Mouse (Mus musculus): ENCODE measurements around the gene Sgsm1. TPM values are rescaled to one million over a fixed set of nuclear protein-coding genes. Genes with fewer than 3 reads are reported as not detected.
"Not testable (repeated sequence)": the region's sequence is repeated elsewhere in the genome, so short reads cannot be mapped to it uniquely, and the experiment has no call there.

Gene Sgsm1
- polyA plus RNA-seq, 1 experiment, result not detected

GRCm38 (mm10) chr5:113348597-113348996 lies 38.0 kb upstream of the Sgsm1 start:
- TF ChIP-seq CTCF (IDR thresholded peaks at IDR 0.05; ENCODE audit: control insufficient read depth, insufficient read depth, low read length) (no peak), POLR2A (IDR thresholded peaks at IDR 0.05; ENCODE audit: borderline replicate concordance, control insufficient read depth, low read depth, low read length) (no peak)
- Histone ChIP-seq H3K4me1 (ENCODE audit: control insufficient read depth, insufficient read depth, low read length) (no peaks in the 10 kb centered on the region), H3K27ac (ENCODE audit: control insufficient read depth, insufficient read depth, low read depth, low read length, poor library complexity) (no peak overlapping the region), H3K4me3 (replicated peaks; ENCODE audit: control insufficient read depth, low read depth, low read length) (no peak overlapping the region)
- WGBS, result 19% methylated on average over 13 of the region's 13 CpGs

- Histone ChIP-seq H3K4me1 (ENCODE audit: control insufficient read depth, insufficient read depth, low read length) (no peaks in the 10 kb centered on the region), H3K27ac (ENCODE audit: control insufficient read depth, insufficient read depth, low read depth, low read length, poor library complexity) (no peak overlapping the region), H3K4me3 (replicated peaks; ENCODE audit: control insufficient read depth, low read depth, low read length) (no peak overlapping the region)
- TF ChIP-seq CTCF (IDR thresholded peaks at IDR 0.05; ENCODE audit: control insufficient read depth, insufficient read depth, low read length), result no peak
- TF ChIP-seq POLR2A (IDR thresholded peaks at IDR 0.05; ENCODE audit: borderline replicate concordance, control insufficient read depth, low read depth, low read length), result no peak
- 41% methylated on average over 12 of the region's 12 CpGs for WGBS
These were observed 37.0 kb upstream of the Sgsm1 start for GRCm38 (mm10) chr5:113347593-113347992.

- WGBS, result 47% methylated on average over 6 of the region's 6 CpGs
These were observed 36.1 kb upstream of the Sgsm1 start for GRCm38 (mm10) chr5:113346651-113347050.

GRCm38 (mm10) chr5:113345781-113346180 lies 35.2 kb upstream of the Sgsm1 start:
- Histone ChIP-seq H3K4me1 (ENCODE audit: control insufficient read depth, insufficient read depth, low read length) (no peaks in the 10 kb centered on the region), H3K4me3 (replicated peaks; ENCODE audit: control insufficient read depth, low read depth, low read length) (no peak overlapping the region), H3K27ac (ENCODE audit: control insufficient read depth, insufficient read depth, low read depth, low read length, poor library complexity) (no peak overlapping the region)
- TF ChIP-seq CTCF (IDR thresholded peaks at IDR 0.05; ENCODE audit: control insufficient read depth, insufficient read depth, low read length), result no peak
- no peak for TF ChIP-seq POLR2A (IDR thresholded peaks at IDR 0.05; ENCODE audit: borderline replicate concordance, control insufficient read depth, low read depth, low read length)
- 23% methylated on average over 11 of the region's 11 CpGs for WGBS

More at GRCm38 (mm10) chr5:113346651-113347050, 36.1 kb upstream of the Sgsm1 start:
- H3K27ac ChIP-seq (ENCODE audit: control insufficient read depth, insufficient read depth, low read depth, low read length, poor library complexity); H3K4me1 ChIP-seq (ENCODE audit: control insufficient read depth, insufficient read depth, low read length); H3K4me3 ChIP-seq (replicated peaks; ENCODE audit: control insufficient read depth, low read depth, low read length): not testable (repeated sequence)

- Histone ChIP-seq H3K4me3 (replicated peaks; ENCODE audit: control insufficient read depth, low read depth, low read length) (no peak overlapping the region), H3K4me1 (ENCODE audit: control insufficient read depth, insufficient read depth, low read length) (no peaks in the 10 kb centered on the region), H3K27ac (ENCODE audit: control insufficient read depth, insufficient read depth, low read depth, low read length, poor library complexity) (no peak overlapping the region)
- no peak for TF ChIP-seq POLR2A (IDR thresholded peaks at IDR 0.05; ENCODE audit: borderline replicate concordance, control insufficient read depth, low read depth, low read length)
- no peak for TF ChIP-seq CTCF (IDR thresholded peaks at IDR 0.05; ENCODE audit: control insufficient read depth, insufficient read depth, low read length)
- WGBS, result 25% methylated on average over 16 of the region's 16 CpGs
These were observed 34.2 kb upstream of the Sgsm1 start for GRCm38 (mm10) chr5:113344635-113345386.

- Histone ChIP-seq H3K4me1 (ENCODE audit: control insufficient read depth, insufficient read depth, low read length) (no peaks in the 10 kb centered on the region), H3K27ac (ENCODE audit: control insufficient read depth, insufficient read depth, low read depth, low read length, poor library complexity) (no peak overlapping the region), H3K4me3 (replicated peaks; ENCODE audit: control insufficient read depth, low read depth, low read length) (no peak overlapping the region)
- WGBS, result 54% methylated on average over 9 of the region's 9 CpGs
- TF ChIP-seq CTCF (IDR thresholded peaks at IDR 0.05; ENCODE audit: control insufficient read depth, insufficient read depth, low read length), result no peak
- TF ChIP-seq POLR2A (IDR thresholded peaks at IDR 0.05; ENCODE audit: borderline replicate concordance, control insufficient read depth, low read depth, low read length), result no peak
These were observed 25.7 kb upstream of the Sgsm1 start for GRCm38 (mm10) chr5:113336281-113336680.

GRCm38 (mm10) chr5:113335732-113336131 lies 25.1 kb upstream of the Sgsm1 start:
- Histone ChIP-seq H3K4me3 (replicated peaks; ENCODE audit: control insufficient read depth, low read depth, low read length) (no peak overlapping the region), H3K4me1 (ENCODE audit: control insufficient read depth, insufficient read depth, low read length) (no peaks in the 10 kb centered on the region), H3K27ac (ENCODE audit: control insufficient read depth, insufficient read depth, low read depth, low read length, poor library complexity) (no peak overlapping the region)
- TF ChIP-seq POLR2A (IDR thresholded peaks at IDR 0.05; ENCODE audit: borderline replicate concordance, control insufficient read depth, low read depth, low read length) (no peak), CTCF (IDR thresholded peaks at IDR 0.05; ENCODE audit: control insufficient read depth, insufficient read depth, low read length) (no peak)
- WGBS, result under 1% methylated on average over 17 of the region's 17 CpGs

GRCm38 (mm10) chr5:113334621-113335530 lies 24.3 kb upstream of the Sgsm1 start:
- Histone ChIP-seq H3K27ac (ENCODE audit: control insufficient read depth, insufficient read depth, low read depth, low read length, poor library complexity) (no peak overlapping the region), H3K4me3 (replicated peaks; ENCODE audit: control insufficient read depth, low read depth, low read length) (no peak overlapping the region), H3K4me1 (ENCODE audit: control insufficient read depth, insufficient read depth, low read length) (no peaks in the 10 kb centered on the region)
- 9% methylated on average over 34 of the region's 34 CpGs for WGBS
- TF ChIP-seq CTCF (IDR thresholded peaks at IDR 0.05; ENCODE audit: control insufficient read depth, insufficient read depth, low read length), result no peak
- no peak for TF ChIP-seq POLR2A (IDR thresholded peaks at IDR 0.05; ENCODE audit: borderline replicate concordance, control insufficient read depth, low read depth, low read length)
